Mouse (Mus musculus) CH12.LX (cell line): ENCODE measurements around the gene Bzw1. TPM values are rescaled to one million over a fixed set of nuclear protein-coding genes. Genes with fewer than 3 reads are reported as not detected.
A peak's percentile ranks its signal among the peaks of the same experiment; 100 is the strongest.

Source experiments
- DNase-seq: peaks from one replicate; pipeline ENCODE4 v3.0.0-alpha.2; 2013; ENCODE audit errors: extremely low read depth
- H3K27ac ChIP-seq: 2 replicates; pipeline ENCODE4 v1.5.1; 2012; ENCODE audit warnings: low read depth, mild to moderate bottlenecking, control low read depth, moderate library complexity; ENCODE audit not compliant: insufficient read depth
- H3K27me3 ChIP-seq: replicated peaks from 2 replicates; pipeline ENCODE3; 2012; ENCODE audit warnings: inconsistent platforms
- H3K36me3 ChIP-seq, 2 experiments: replicated peaks in 1 of 2; 2 replicates each; pipeline versions ENCODE3 to v1.6.1; 2012; ENCODE audit warnings: inconsistent platforms in 1 of 2, low read length in 1 of 2, mild to moderate bottlenecking in 1 of 2, mixed read lengths in 1 of 2, moderate library complexity in 1 of 2; ENCODE audit not compliant: control insufficient read depth in 1 of 2, insufficient read depth in 1 of 2
- H3K4me1 ChIP-seq, 2 experiments: 2 replicates each; pipeline ENCODE4 v1.6.1; 2012; ENCODE audit warnings: inconsistent platforms in 1 of 2, moderate library complexity in 1 of 2; ENCODE audit not compliant: insufficient read depth in 2 of 2, control insufficient read depth in 1 of 2
- H3K4me2 ChIP-seq: 2 replicates; pipeline ENCODE4 v1.6.1; 2012; ENCODE audit warnings: low read depth, mild to moderate bottlenecking, control low read depth; ENCODE audit not compliant: poor library complexity, insufficient read depth, severe bottlenecking
- H3K4me3 ChIP-seq, 3 experiments: fragments of 150-350 bp in 1 of 3; sonication (generic) in 1 of 3; replicated peaks in 1 of 3; 2 replicates each; pipeline versions ENCODE3 to v1.5.1; 2011 to 2012; ENCODE audit warnings: low read depth in 2 of 3, low read length in 2 of 3, mild to moderate bottlenecking in 2 of 3, moderate library complexity in 2 of 3, control low read depth in 1 of 3, improper control_type of control experiment in 1 of 3, inconsistent platforms in 1 of 3, mixed read lengths in 1 of 3; ENCODE audit not compliant: poor library complexity in 1 of 3
- H3K79me2 ChIP-seq: replicated peaks from 2 replicates; pipeline ENCODE4 v1.6.1; 2012; ENCODE audit warnings: mild to moderate bottlenecking, moderate library complexity; ENCODE audit not compliant: control insufficient read depth, poor library complexity, insufficient read depth, severe bottlenecking; ENCODE audit errors: extremely low read depth
- H3K9ac ChIP-seq: 2 replicates; pipeline ENCODE4 v1.6.1; 2012; ENCODE audit warnings: low read depth, mild to moderate bottlenecking, control low read depth, moderate library complexity; ENCODE audit not compliant: insufficient read depth
- H3K9me3 ChIP-seq: replicated peaks from 2 replicates; pipeline ENCODE3; 2012; ENCODE audit warnings: low read length, inconsistent platforms, mixed read lengths
- BHLHE40 ChIP-seq: IDR thresholded peaks from 2 replicates; pipeline ENCODE4 v1.6.1; 2011; ENCODE audit warnings: mild to moderate bottlenecking, low read depth, low read length, improper control_type of control experiment
- CTCF ChIP-seq, 2 experiments: IDR thresholded peaks in 1 of 2; conservative IDR thresholded peaks in 1 of 2; 2 replicates each; pipeline ENCODE4 v1.5.1; 2011 to 2012; ENCODE audit warnings: low read depth in 2 of 2, low read length in 2 of 2, improper control_type of control experiment in 1 of 2, inconsistent platforms in 1 of 2, mild to moderate bottlenecking in 1 of 2, moderate library complexity in 1 of 2
- MAFK ChIP-seq: IDR thresholded peaks from 2 replicates; pipeline ENCODE4 v1.6.1; 2011; ENCODE audit warnings: low read length, improper control_type of control experiment; ENCODE audit not compliant: insufficient replicate concordance
- MAX ChIP-seq: IDR thresholded peaks from 2 replicates; pipeline ENCODE4 v1.6.1; 2011; ENCODE audit warnings: low read length, improper control_type of control experiment
- MXI1 ChIP-seq: IDR thresholded peaks from 2 replicates; pipeline ENCODE4 v1.6.1; 2011; ENCODE audit warnings: mild to moderate bottlenecking, low read depth, low read length, improper control_type of control experiment
- NELFE ChIP-seq: IDR thresholded peaks from 2 replicates; pipeline ENCODE4 v1.6.1; 2011; ENCODE audit warnings: low read depth, low read length, improper control_type of control experiment
- RAD21 ChIP-seq: IDR thresholded peaks from 2 replicates; pipeline ENCODE4 v1.6.1; 2011; ENCODE audit warnings: low read depth, mild to moderate bottlenecking, low read length, improper control_type of control experiment, moderate library complexity
- SMC3 ChIP-seq: IDR thresholded peaks from 2 replicates; pipeline ENCODE4 v1.6.1; 2011; ENCODE audit warnings: low read depth, low read length, improper control_type of control experiment
- TBP ChIP-seq: conservative IDR thresholded peaks from 2 replicates; pipeline ENCODE4 v1.6.1; 2011; ENCODE audit warnings: low read depth, low read length, improper control_type of control experiment
- dilution Hi-C: fragments of 300-500 bp; cut with MboI; formaldehyde crosslinking; loops from 2 replicates; pipeline ENCODE4 v1.14.3; 2020; ENCODE audit warnings: low sequenced_read_pairs; ENCODE audit not compliant: extremely low pct_unique_long_range_greater_than_20kb, extremely low pct_ligation_motif_present
- in situ Hi-C: fragments of 300-500 bp; cut with MboI; formaldehyde crosslinking; loops from 3 replicates; pipeline ENCODE4 v1.14.3; 2019; ENCODE audit warnings: low sequenced_read_pairs, low pct_ligation_motif_present, low pct_unique_long_range_greater_than_20kb, mixed read lengths
- polyA plus RNA-seq: library from polyadenylated mRNA; unstranded; fragments of >175 nt; gene quantifications from 2 replicates; pipeline ENCODE4 v1.2.1, GENCODE M21; 2012; ENCODE audit warnings: low read depth; ENCODE audit not compliant: insufficient read length
- total RNA-seq, 2 experiments: library from RNA; depleted of rRNA; stranded (reverse); fragments of 300-350 nt in 1 of 2; fragments of >200 nt in 1 of 2; gene quantifications; 2 replicates each; pipeline ENCODE4 v1.2.3; 2012 to 2014

Bzw1 gene
- total and polyA plus RNA-seq, 3 experiments = 104 to 252 (median 225) TPM

DNA sequence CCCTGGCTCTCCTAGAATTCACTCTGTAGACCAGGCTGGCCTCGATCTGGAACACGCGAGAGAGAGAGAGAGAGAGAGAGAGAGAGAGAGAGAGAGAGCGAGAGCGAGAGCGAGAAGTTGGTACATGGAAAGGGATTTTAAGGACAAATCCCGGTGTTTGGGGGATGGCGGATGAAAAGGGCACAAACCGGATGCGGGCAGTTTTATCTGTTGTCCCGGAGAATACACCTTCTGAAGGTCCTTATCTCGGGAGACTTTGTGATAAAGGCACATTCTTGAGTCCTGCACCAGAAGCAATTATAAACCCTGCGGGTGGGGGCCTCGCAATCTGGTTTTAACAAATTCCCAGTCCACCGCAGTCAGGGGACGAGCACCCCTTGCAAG lies 438 bp upstream of the Bzw1 start:
- peak; percentile 47 for DNase-seq
- H3K36me3 ChIP-seq = peaks cover 16 to 24% of the 10 kb centered on the region in 2 experiments
- H3K9me3 ChIP-seq = no peaks in the 10 kb centered on the region
- H3K27ac ChIP-seq = peak overlapping the region; percentile 78; the same call in 1 of the 2 replicates
- peak overlapping the region; percentile 98 for H3K9ac ChIP-seq
- peak overlapping the region; percentile 96 for H3K4me2 ChIP-seq
- in situ Hi-C loops (no loop called here), dilution Hi-C loops (no loop called here)
- H3K27me3 ChIP-seq = no peaks in the 10 kb centered on the region
- peaks cover 4 to 27% of the 10 kb centered on the region in 2 experiments; a peak in 3 of 4 replicates for H3K4me1 ChIP-seq
- peak overlapping the region; percentile 80 to 91 (median 80) for H3K4me3 ChIP-seq
- H3K79me2 ChIP-seq = peaks cover 40% of the 10 kb centered on the region
- TF ChIP-seq MAX (0 out of 2 replicates have a peak, but pooled peaks have one; percentile 17), MAFK (no peak), RAD21 (no peak), MXI1 (peak; percentile 3; the same call in 1 of the 2 replicates)

DNA sequence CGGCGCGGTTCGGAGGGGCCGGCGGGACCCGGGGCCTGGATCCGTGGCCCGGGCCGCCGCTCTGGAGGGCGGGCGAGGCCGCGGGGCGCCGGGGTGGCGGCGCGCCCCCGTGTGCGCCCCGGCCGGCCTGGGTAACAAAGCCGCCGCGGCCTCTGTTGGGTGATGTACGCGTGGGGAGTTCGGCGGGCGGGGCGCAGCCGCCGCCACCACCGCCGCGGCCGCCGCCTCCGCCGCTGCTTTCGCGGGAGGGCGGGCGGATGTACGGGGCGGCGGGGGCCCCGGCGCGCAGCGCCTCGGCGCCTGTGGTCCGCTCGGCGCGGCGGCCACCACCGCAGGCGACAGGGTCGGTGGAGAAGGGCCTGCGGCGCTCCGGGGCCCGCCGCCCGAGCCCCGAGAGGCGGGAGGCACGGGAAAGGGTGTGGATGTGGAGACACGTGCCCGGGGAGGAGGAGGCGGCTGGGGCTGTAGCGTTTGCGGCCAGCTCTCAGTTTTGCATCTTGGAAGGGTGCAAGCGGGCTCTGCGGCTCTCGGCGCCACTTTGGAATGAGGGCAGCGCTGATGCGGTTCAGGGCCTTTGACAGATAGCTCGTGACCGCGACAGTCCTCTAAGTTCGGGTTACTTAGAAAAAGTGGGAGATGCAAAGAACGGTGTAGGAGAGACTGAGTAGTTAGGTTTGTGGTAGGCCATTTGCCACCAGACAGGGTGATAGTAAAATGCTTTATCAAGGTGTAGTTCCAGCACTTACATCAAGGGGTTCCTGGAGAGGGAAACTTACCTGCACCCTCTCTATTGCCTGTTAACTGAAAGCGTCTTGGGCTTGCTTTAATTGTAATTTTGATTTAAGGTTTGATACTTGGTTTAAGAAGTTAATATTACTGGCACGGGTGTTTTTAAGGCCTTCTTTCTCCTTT lies 842 bp downstream of the Bzw1 start:
- in situ Hi-C loops = no loop called here

DNA sequence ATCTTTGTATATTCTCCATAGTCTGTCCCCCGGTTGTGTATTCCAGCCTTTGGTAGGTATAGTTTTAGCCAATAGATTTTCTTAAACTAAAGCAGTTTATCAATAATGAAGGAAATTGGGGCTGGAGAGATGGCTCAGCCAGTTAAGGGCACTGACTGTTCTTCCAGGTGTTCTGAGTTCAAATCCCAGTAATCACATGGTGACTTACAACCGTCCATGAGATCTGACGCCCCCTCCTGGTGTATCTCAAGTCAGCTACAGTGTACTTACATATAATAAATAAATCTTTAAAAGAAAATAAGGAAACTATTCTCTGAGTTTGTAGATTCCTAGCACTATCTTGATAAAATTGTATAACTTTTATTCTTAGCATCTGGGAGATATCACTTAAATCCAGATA lies 2.6 kb downstream of the Bzw1 start:
- no peak for DNase-seq
- TF ChIP-seq NELFE (no peak), CTCF (conservative IDR thresholded peaks at IDR 0.05 in 1 of 2, IDR thresholded peaks at IDR 0.05 in 1 of 2; ENCODE audit: low read depth in 2 of 2, low read length in 2 of 2) (0 out of 4 replicates have a peak, but pooled peaks of 1 of the 2 experiments have one; percentile 3), TBP (no peak), SMC3 (no peak)

More for the DNA sequence above, 842 bp downstream of the Bzw1 start:
- dilution Hi-C loops = no loop called here
- TF ChIP-seq MAFK (no peak), BHLHE40 (peak; percentile 71)
- H3K9me3 ChIP-seq = no peaks in the 10 kb centered on the region
- H3K4me1 ChIP-seq = peaks cover 4 to 27% of the 10 kb centered on the region in 2 experiments; a peak in 3 of 4 replicates
- peak overlapping the region; percentile 94 for H3K9ac ChIP-seq
- H3K36me3 ChIP-seq = peaks cover 23 to 36% of the 10 kb centered on the region in 2 experiments
- peaks cover 50% of the 10 kb centered on the region for H3K79me2 ChIP-seq
- H3K27ac ChIP-seq = peak overlapping the region; percentile 64
- no peak for DNase-seq
- no peaks in the 10 kb centered on the region for H3K27me3 ChIP-seq
- H3K4me3 ChIP-seq = peak overlapping the region; percentile 80 to 91 (median 80)
- peak overlapping the region; percentile 73 for H3K4me2 ChIP-seq

More for the DNA sequence above, 2.6 kb downstream of the Bzw1 start:
- Histone ChIP-seq H3K4me3 (no peak overlapping the region), H3K27ac (no peak overlapping the region), H3K9ac (no peak overlapping the region), H3K4me1 (peaks cover 4 to 27% of the 10 kb centered on the region in 2 experiments; a peak in 3 of 4 replicates), H3K79me2 (peaks cover 57% of the 10 kb centered on the region), H3K4me2 (no peak overlapping the region), H3K9me3 (no peaks in the 10 kb centered on the region), H3K36me3 (peaks cover 35 to 55% of the 10 kb centered on the region in 2 experiments), H3K27me3 (no peaks in the 10 kb centered on the region)
- in situ Hi-C loops (no loop called here), dilution Hi-C loops (no loop called here)
